Mouse (Mus musculus) megakaryocyte, embryonic 14.5 days (primary cell): ENCODE measurements around the gene Pafah1b2.

Source experiments
- FLI1 ChIP-seq: IDR thresholded peaks from 2 replicates; pipeline ENCODE4 v1.6.1; 2012; ENCODE audit warnings: low read length, inconsistent platforms, mixed read lengths
- GATA1 ChIP-seq: IDR thresholded peaks from 3 replicates; pipeline ENCODE4 v1.6.1; 2012; ENCODE audit warnings: mixed read lengths, low read length, inconsistent platforms, borderline replicate concordance

- TF ChIP-seq GATA1 (no peak), FLI1 (no peak)
Measured at GRCm38 (mm10) chr9:46004529-46004928, 8.0 kb downstream of the Pafah1b2 start.
